Mouse (Mus musculus) cerebellum, adult 2 months (tissue): Measurements from ENCODE around the gene Pla2g1b. TPM values are rescaled to one million over a fixed set of nuclear protein-coding genes. Genes with fewer than 3 reads are reported as not detected.

ENCODE experiments used
- DNase-seq, 2 experiments: peaks; one replicate each; pipeline ENCODE4 v3.0.0; 2021
- H3K27ac ChIP-seq: fragments of 200-500 bp; 2 replicates; pipeline ENCODE4 v1.5.1; 2012; ENCODE audit warnings: low read length, control low read depth, inconsistent platforms; ENCODE audit not compliant: insufficient read depth
- H3K27me3 ChIP-seq: fragments of 200-500 bp; 2 replicates; pipeline ENCODE4 v1.6.1; 2012; ENCODE audit warnings: inconsistent platforms, mild to moderate bottlenecking, low read length, moderate library complexity; ENCODE audit not compliant: control insufficient read depth, insufficient read depth
- H3K4me1 ChIP-seq: fragments of 200-500 bp; 2 replicates; pipeline ENCODE4 v1.6.1; 2011; ENCODE audit warnings: low read length; ENCODE audit not compliant: control insufficient read depth, insufficient read depth
- H3K4me3 ChIP-seq: fragments of 200-500 bp; replicated peaks from 2 replicates; pipeline ENCODE3; 2011; ENCODE audit warnings: mild to moderate bottlenecking, low read depth, low read length, control low read depth; ENCODE audit not compliant: insufficient read depth
- CTCF ChIP-seq: fragments of 200-500 bp; IDR thresholded peaks from 2 replicates; pipeline ENCODE4 v1.5.1; 2011; ENCODE audit warnings: low read depth, mild to moderate bottlenecking, control low read depth, low read length, moderate library complexity, borderline replicate concordance; ENCODE audit not compliant: insufficient read depth
- POLR2A ChIP-seq: fragments of 200-500 bp; IDR thresholded peaks from 2 replicates; pipeline ENCODE4 v1.6.1; 2011; ENCODE audit warnings: low read length, control low read depth, borderline replicate concordance; ENCODE audit not compliant: insufficient read depth
- WGBS: fragments of 180-500 bp; shearing (Covaris S2); methylation state at CpG from one replicate; pipeline ENCODE4 v1.1.7; 2018; 5-methylcytosine and 5-hydroxymethylcytosine counted together
- polyA plus RNA-seq: library from polyadenylated mRNA; depleted of rRNA; stranded (reverse); fragments of >200 nt; gene quantifications from 2 replicates; pipeline ENCODE4 v1.2.3, GENCODE M21; 2012

Pla2g1b gene
- polyA plus RNA-seq, 1 experiment: not detected

GRCm38 (mm10) chr5:115474174-115474828 lies 8.2 kb downstream of the Pla2g1b start:
- 64% methylated on average over 22 of the region's 22 CpGs for WGBS
- H3K27ac ChIP-seq: no peak overlapping the region
- H3K4me1 ChIP-seq: no peaks in the 10 kb centered on the region
- TF ChIP-seq CTCF (no peak), POLR2A (no peak)
- DNase-seq: no peak
- H3K4me3 ChIP-seq: no peak overlapping the region
- H3K27me3 ChIP-seq: no peaks in the 10 kb centered on the region

- WGBS: 15% methylated on average over 22 of the region's 22 CpGs
- Histone ChIP-seq H3K27ac (peak overlapping the region; percentile 44), H3K4me1 (no peaks in the 10 kb centered on the region; the same call in 1 of the 2 replicates), H3K4me3 (peak overlapping the region; percentile 70), H3K27me3 (no peaks in the 10 kb centered on the region)
- peak; percentile 59 to 64 for DNase-seq
- peak; percentile 81; the same call in 1 of the 2 replicates for TF ChIP-seq POLR2A
- TF ChIP-seq CTCF: no peak
Measured at GRCm38 (mm10) chr5:115475337-115476106, 9.5 kb downstream of the Pla2g1b start.

- peak overlapping the region; percentile 70 for H3K4me3 ChIP-seq
Measured at GRCm38 (mm10) chr5:115476107-115476727, 10.2 kb downstream of the Pla2g1b start.

GRCm38 (mm10) chr5:115479561-115479960 lies 13.5 kb downstream of the Pla2g1b start:
- Histone ChIP-seq H3K27me3 (no peaks in the 10 kb centered on the region), H3K4me1 (peaks cover 17% of the 10 kb centered on the region), H3K27ac (no peak overlapping the region), H3K4me3 (no peak overlapping the region)
- TF ChIP-seq CTCF (no peak), POLR2A (no peak)
- WGBS: 57% methylated on average over 15 of the region's 15 CpGs
- no peak for DNase-seq

More at GRCm38 (mm10) chr5:115476107-115476727, 10.2 kb downstream of the Pla2g1b start:
- H3K27me3 ChIP-seq: no peaks in the 10 kb centered on the region
- no peak overlapping the region for H3K27ac ChIP-seq
- peaks cover 4% of the 10 kb centered on the region; the same call in 1 of the 2 replicates for H3K4me1 ChIP-seq
- no peak for TF ChIP-seq CTCF
- no peak for TF ChIP-seq POLR2A
- WGBS: 41% methylated on average over 12 of the region's 12 CpGs
- DNase-seq: no peak

GRCm38 (mm10) chr5:115480101-115480500 lies 14.0 kb downstream of the Pla2g1b start:
- Histone ChIP-seq H3K4me3 (no peak overlapping the region), H3K27ac (no peak overlapping the region), H3K4me1 (peaks cover 17% of the 10 kb centered on the region), H3K27me3 (no peaks in the 10 kb centered on the region)
- 34% methylated on average over 27 of the region's 27 CpGs for WGBS
- no peak for TF ChIP-seq POLR2A
- no peak for TF ChIP-seq CTCF
- DNase-seq: no peak

GRCm38 (mm10) chr5:115482390-115483265 lies 16.6 kb downstream of the Pla2g1b start:
- Histone ChIP-seq H3K4me3 (peak overlapping the region; percentile 41), H3K4me1 (peaks cover 17% of the 10 kb centered on the region), H3K27ac (peak overlapping the region; percentile 17; the same call in 1 of the 2 replicates), H3K27me3 (no peaks in the 10 kb centered on the region)
- TF ChIP-seq POLR2A: no peak
- no peak for TF ChIP-seq CTCF
- 30% methylated on average over 38 of the region's 38 CpGs for WGBS
- DNase-seq: peak in 1 of 2 experiments; percentile 50

GRCm38 (mm10) chr5:115483385-115483784 lies 17.3 kb downstream of the Pla2g1b start:
- H3K27me3 ChIP-seq: no peaks in the 10 kb centered on the region
- H3K4me1 ChIP-seq: peaks cover 17% of the 10 kb centered on the region
- no peak overlapping the region for H3K4me3 ChIP-seq
- H3K27ac ChIP-seq: no peak overlapping the region
- DNase-seq: no peak
- no peak for TF ChIP-seq POLR2A
- TF ChIP-seq CTCF: no peak; the same call in 1 of the 2 replicates
- 58% methylated on average over 6 of the region's 6 CpGs for WGBS
